Mouse (Mus musculus) bone marrow, adult 2 months (tissue): ENCODE data around the gene Glrb. TPM values are rescaled to one million over a fixed set of nuclear protein-coding genes. Genes with fewer than 3 reads are reported as not detected.

Experiments used
- H3K27ac ChIP-seq: fragments of 200-500 bp; 2 replicates; pipeline ENCODE4 v1.5.1; 2012; ENCODE audit warnings: low read depth, mild to moderate bottlenecking, control low read depth, inconsistent platforms, low read length; ENCODE audit not compliant: control insufficient read depth, poor library complexity, insufficient read depth
- H3K4me1 ChIP-seq: fragments of 200-500 bp; 2 replicates; pipeline ENCODE4 v1.6.1; 2011; ENCODE audit warnings: low read length; ENCODE audit not compliant: control insufficient read depth, insufficient read depth
- H3K4me3 ChIP-seq: fragments of 200-500 bp; replicated peaks from 2 replicates; pipeline ENCODE3; 2011; ENCODE audit warnings: mild to moderate bottlenecking, low read depth, low read length, control low read depth; ENCODE audit not compliant: control insufficient read depth
- CTCF ChIP-seq: fragments of 200-500 bp; IDR thresholded peaks from 2 replicates; pipeline ENCODE4 v1.5.1; 2011; ENCODE audit warnings: low read length, control low read depth; ENCODE audit not compliant: control insufficient read depth, insufficient read depth
- POLR2A ChIP-seq: fragments of 200-500 bp; IDR thresholded peaks from 2 replicates; pipeline ENCODE4 v1.6.1; 2011; ENCODE audit warnings: low read depth, mild to moderate bottlenecking, control low read depth, low read length, borderline replicate concordance; ENCODE audit not compliant: control insufficient read depth
- WGBS: fragments of 180-500 bp; shearing (Covaris S2); methylation state at CpG from one replicate; pipeline ENCODE4 v1.1.7; 2018; 5-methylcytosine and 5-hydroxymethylcytosine counted together
- polyA plus RNA-seq: library from polyadenylated mRNA; stranded (reverse); fragments of >200 nt; gene quantifications from 2 replicates; pipeline ENCODE4 v1.2.4, GENCODE M21; 2011; ENCODE audit warnings: low replicate concordance; ENCODE audit not compliant: missing spikeins, insufficient read depth, insufficient read length

Glrb gene
- polyA plus RNA-seq, 1 experiment: not detected

GRCm38 (mm10) chr3:80852912-80853507 lies 60.5 kb downstream of the Glrb start:
- Histone ChIP-seq H3K4me3 (no peak overlapping the region), H3K4me1 (no peaks in the 10 kb centered on the region), H3K27ac (no peak overlapping the region)
- 74% methylated on average over 3 of the region's 3 CpGs for WGBS
- no peak for TF ChIP-seq CTCF
- TF ChIP-seq POLR2A: no peak

- Histone ChIP-seq H3K4me1 (no peaks in the 10 kb centered on the region), H3K27ac (no peak overlapping the region), H3K4me3 (no peak overlapping the region)
- TF ChIP-seq POLR2A (no peak), CTCF (no peak)
- 84% methylated on average over 10 of the region's 10 CpGs for WGBS
Measured at GRCm38 (mm10) chr3:80850947-80851346, 62.5 kb downstream of the Glrb start.

GRCm38 (mm10) chr3:80845634-80846033 lies 67.8 kb downstream of the Glrb start:
- Histone ChIP-seq H3K4me3 (no peak overlapping the region), H3K4me1 (no peaks in the 10 kb centered on the region), H3K27ac (no peak overlapping the region)
- TF ChIP-seq POLR2A (no peak), CTCF (no peak)
- 68% methylated on average over 2 of the region's 2 CpGs for WGBS

- TF ChIP-seq POLR2A (no peak), CTCF (no peak)
- H3K27ac ChIP-seq: no peak overlapping the region
- WGBS: 67% methylated on average over 5 of the region's 5 CpGs
Measured at GRCm38 (mm10) chr3:80839845-80840244, 73.6 kb downstream of the Glrb start.

GRCm38 (mm10) chr3:80837583-80837982 lies 75.9 kb downstream of the Glrb start:
- Histone ChIP-seq H3K4me3 (no peak overlapping the region), H3K27ac (no peak overlapping the region), H3K4me1 (no peaks in the 10 kb centered on the region)
- WGBS: 59% methylated on average over 3 of the region's 3 CpGs
- TF ChIP-seq POLR2A: no peak
- TF ChIP-seq CTCF: no peak

More at GRCm38 (mm10) chr3:80839845-80840244, 73.6 kb downstream of the Glrb start:
- H3K4me1 ChIP-seq: no peaks in the 10 kb centered on the region
- no peak overlapping the region for H3K4me3 ChIP-seq

- TF ChIP-seq CTCF (no peak), POLR2A (no peak)
- Histone ChIP-seq H3K4me1 (no peaks in the 10 kb centered on the region), H3K27ac (no peak overlapping the region), H3K4me3 (no peak overlapping the region)
- WGBS: 10% methylated on average over 1 of the region's 1 CpGs
Measured at GRCm38 (mm10) chr3:80823975-80824374, 89.5 kb downstream of the Glrb start.

- TF ChIP-seq POLR2A (no peak), CTCF (no peak)
- Histone ChIP-seq H3K4me1 (no peaks in the 10 kb centered on the region), H3K27ac (no peak overlapping the region), H3K4me3 (no peak overlapping the region)
- 71% methylated on average over 1 of the region's 1 CpGs for WGBS
Measured at GRCm38 (mm10) chr3:80818619-80819018, 94.8 kb downstream of the Glrb start.

- TF ChIP-seq POLR2A: no peak
- TF ChIP-seq CTCF: no peak
- no peak overlapping the region for H3K4me3 ChIP-seq
- no peak overlapping the region for H3K27ac ChIP-seq
- no peaks in the 10 kb centered on the region for H3K4me1 ChIP-seq
Measured at GRCm38 (mm10) chr3:80813734-80814133, 99.7 kb downstream of the Glrb start.

- Histone ChIP-seq H3K4me3 (no peak overlapping the region), H3K27ac (no peak overlapping the region), H3K4me1 (no peaks in the 10 kb centered on the region)
- TF ChIP-seq CTCF (no peak), POLR2A (no peak)
- WGBS: 30% methylated on average over 3 of the region's 3 CpGs
Measured at GRCm38 (mm10) chr3:80812237-80812636, 101.2 kb downstream of the Glrb start.
